Mouse (Mus musculus): ENCODE data around the gene Rogdi.

Rogdi gene

DNA sequence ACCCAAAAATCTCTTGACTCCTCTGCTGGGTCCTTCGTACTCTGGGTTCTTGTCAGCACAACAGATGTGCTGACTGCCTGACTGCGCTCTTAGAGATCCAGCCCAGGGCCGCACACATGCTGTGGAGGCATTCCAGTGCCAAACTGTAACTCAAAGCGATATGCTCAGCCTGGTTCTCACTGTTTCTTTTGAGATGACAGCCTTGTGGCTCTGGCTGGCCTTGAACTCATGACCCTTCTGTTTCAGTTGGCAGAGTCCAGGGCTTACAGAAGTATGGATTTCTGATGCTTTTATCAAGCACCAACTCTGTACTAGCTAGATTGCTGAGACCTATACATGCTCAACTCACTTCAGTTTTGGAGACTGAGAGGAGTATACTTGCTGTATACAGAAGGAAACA lies 20.1 kb downstream of the Rogdi start:
- DNase-seq (ENCODE audit: low spot score), result no peak

GRCm38 (mm10) chr16:4984717-4985116 lies 28.6 kb downstream of the Rogdi start:
- no peak for DNase-seq (ENCODE audit: low spot score)

DNA sequence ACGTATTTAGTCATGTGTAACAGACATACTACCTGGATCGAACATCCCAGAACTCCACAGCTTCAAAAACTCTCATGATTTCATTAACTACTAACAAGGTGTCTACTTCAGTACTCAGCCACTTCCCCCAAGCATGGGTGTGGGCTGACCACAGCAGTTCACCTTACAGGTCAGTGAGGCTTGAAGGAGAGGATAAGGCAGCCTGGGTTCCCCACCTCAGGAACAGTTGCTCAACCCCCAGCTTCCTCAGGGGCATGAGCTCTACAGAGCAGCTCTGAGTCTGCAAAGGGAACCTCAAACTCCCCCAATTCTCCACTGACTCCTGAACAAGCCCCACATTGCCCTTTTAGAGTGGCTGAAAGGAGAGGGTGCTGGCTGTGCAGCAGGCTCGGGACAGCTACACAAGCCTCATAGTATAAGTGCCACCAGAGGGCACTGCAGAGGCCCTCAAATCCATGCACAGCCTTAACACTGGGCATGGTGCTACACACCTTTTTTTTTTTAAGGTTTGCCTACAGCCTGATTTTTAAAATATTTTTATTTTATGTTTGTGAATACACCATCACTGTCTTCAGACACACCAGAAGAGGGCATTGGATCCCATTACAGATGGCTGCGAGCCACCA lies 33.5 kb downstream of the Rogdi start:
- no peak for DNase-seq (ENCODE audit: low spot score)

- no peak for DNase-seq (ENCODE audit: low spot score)
Observed at GRCm38 (mm10) chr16:4978275-4979051, 34.9 kb downstream of the Rogdi start.

GRCm38 (mm10) chr16:4976180-4976579 lies 37.2 kb downstream of the Rogdi start:
- DNase-seq (ENCODE audit: low spot score), result no peak

GRCm38 (mm10) chr16:4974521-4974920 lies 38.8 kb downstream of the Rogdi start:
- no peak for DNase-seq (ENCODE audit: low spot score)

DNA sequence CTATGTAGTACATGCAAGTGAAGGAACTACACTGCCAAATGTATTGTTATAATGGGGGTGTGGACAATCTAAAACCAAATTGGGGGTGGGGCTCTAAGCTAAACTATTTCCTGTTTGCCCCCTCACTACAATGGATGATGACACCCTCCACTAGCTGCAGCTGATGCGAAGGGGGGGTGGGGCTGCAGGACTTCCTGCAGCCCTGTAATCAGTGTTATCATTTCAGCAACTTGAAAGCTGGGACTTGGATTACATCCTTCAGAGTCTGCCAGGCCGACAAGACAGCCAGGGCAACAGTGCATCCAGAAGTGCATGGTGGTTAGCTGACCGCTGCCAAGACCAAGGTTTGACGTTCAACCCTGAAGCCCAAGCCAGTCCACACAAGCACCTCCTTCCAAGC lies 41.7 kb downstream of the Rogdi start:
- no peak for DNase-seq (ENCODE audit: low spot score)

- no peak for DNase-seq (ENCODE audit: low spot score)
Observed at GRCm38 (mm10) chr16:4969055-4969843, 44.1 kb downstream of the Rogdi start.

- DNase-seq (ENCODE audit: low spot score), result no peak
Observed at GRCm38 (mm10) chr16:4968426-4968825, 44.9 kb downstream of the Rogdi start.

DNA sequence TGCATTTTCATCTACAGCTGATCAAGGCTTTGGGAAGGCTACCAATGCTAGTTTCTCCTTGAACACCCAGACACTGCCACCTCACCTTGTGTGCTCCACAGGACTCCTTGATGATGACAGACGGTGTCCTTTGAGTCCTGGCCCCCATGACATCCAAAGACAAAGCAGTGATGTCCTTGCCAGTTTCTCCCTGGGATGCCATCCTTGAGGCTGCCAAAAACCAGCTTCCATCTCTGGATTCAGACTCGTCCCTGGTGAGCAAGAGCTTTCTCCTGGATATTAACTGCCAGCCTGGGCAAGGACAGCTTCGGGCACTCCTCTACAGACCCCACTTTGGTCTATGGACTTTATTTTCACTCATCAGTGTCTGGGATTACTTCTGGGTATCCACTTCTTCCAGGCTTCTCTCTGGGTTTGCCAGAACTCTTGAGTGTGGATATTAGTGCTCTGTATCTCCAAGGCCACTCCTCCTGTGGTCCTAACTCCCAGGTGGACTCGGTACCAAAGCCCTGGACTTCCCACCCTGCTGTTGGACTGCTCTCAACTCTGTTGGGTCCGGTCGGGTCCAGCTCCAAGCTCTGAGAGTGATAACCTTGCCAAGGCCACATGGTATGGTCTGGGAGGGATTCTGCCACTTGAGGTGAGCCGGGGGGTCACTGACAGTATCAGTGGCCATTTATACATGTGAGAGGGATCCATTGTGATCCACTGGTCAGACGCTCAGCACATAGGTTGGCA lies 47.8 kb downstream of the Rogdi start:
- no peak for DNase-seq (ENCODE audit: low spot score)

DNA sequence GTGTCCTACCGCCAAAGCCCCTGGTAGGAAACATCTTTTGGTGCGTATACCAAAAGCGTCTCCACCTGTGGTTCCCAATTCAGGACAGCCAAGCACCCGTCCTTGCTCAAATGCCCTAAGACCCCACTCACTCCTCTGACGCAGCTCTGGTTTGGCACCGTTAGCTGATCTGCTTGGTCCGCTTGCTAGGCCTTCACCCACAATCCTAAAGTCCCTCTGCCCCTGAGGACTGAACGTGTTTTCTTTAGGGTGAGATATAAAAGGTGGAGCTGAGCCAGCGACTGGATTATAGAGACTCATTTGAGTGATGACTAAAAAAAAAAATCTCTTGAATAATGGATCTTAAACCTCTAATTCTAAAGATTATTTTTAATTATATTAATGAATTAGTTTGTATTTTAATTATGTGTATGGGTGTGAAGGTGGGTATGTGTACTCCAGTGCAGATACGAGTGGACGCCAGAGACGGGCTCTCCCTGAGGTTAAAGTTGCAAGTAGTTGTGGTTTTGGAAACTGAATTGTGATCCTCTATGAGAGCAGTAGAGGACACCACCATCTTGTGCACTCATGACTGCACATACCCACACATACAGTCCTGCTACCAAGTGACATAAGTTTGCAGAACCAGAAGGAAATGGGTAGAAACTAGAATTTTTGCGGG lies 48.5 kb downstream of the Rogdi start:
- DNase-seq (ENCODE audit: low spot score), result no peak

- peak; percentile 91 for DNase-seq (ENCODE audit: low spot score)
Observed at GRCm38 (mm10) chr16:4963797-4964709, 49.3 kb downstream of the Rogdi start, which contains the start of gene Anks3. TSS of gene Anks3 (minus strand) at chr16:4964205.

GRCm38 (mm10) chr16:4963346-4963745 lies 50.0 kb downstream of the Rogdi start:
- DNase-seq (ENCODE audit: low spot score), result no peak

DNA sequence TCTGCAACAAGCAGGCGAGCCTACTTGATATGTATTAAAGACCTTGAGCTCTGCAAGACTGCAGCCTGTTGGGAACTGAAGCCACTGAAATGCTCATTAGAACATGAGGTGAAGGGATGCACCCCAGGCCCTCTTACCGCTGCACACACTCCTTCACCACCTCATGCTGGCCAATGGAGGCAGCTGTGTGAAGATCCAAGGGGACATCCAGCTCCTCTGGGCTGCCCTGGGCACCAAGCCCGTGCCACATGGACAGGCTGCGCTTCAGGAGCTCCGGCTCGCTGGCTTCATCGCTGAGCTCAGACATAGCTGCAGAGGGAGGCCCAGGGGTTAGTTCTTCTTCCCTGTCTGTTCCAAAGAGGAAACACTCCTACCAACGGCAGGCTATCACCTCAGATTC lies 53.1 kb downstream of the Rogdi start:
- no peak for DNase-seq (ENCODE audit: low spot score)
